In genomic region chr4:98335726-98336125, GRCm38 (mm10) we compare ENCODE assay signal across 12 mouse cellular contexts.
"Had no signal": no experiment of that assay in that cellular context is flagged by ENCODE, and none has a peak within 500 bp of the region (broad histone marks: within the 10 kb centered on the region; RNA-seq: fewer than 3 reads in every experiment).

No protein-coding gene starts in this region.

- DNase-seq: gastrocnemius, postnatal 14 days; gastrocnemius, postnatal 36 days; heart, adult 18-20 months; heart, postnatal 14 days; heart, postnatal 36 days; kidney, adult 11 months; kidney, adult 2 months; kidney, adult 9 months; kidney, postnatal 14 days; kidney, postnatal 36 days; layer of hippocampus, adult 9-11 months; layer of hippocampus, postnatal 36 days had no signal
